Mouse (Mus musculus) common myeloid progenitor, adult 5-6 weeks (primary cell): ENCODE measurements around the gene Gm44503. TPM values are rescaled to one million over a fixed set of nuclear protein-coding genes. Genes with fewer than 3 reads are reported as not detected.
A peak's percentile ranks its signal among the peaks of the same experiment; 100 is the strongest.

ENCODE experiments used
- ATAC-seq: replicated peaks from 2 replicates; pipeline ENCODE4 v1.8.0; 2016; ENCODE audit warnings: low read depth, mild to moderate bottlenecking, moderate TSS enrichment, inconsistent platforms; ENCODE audit not compliant: poor library complexity, severe bottlenecking
- total RNA-seq: library from RNA; stranded (forward); fragments of 200-1000, 187-1606 nt; gene quantifications from 2 replicates; pipeline ENCODE4 v1.2.3, GENCODE M21; 2017

The Gm44503 gene
- total RNA-seq, 1 experiment from 2014 or later: 0.18 TPM

GRCm38 (mm10) chr9:72969874-72970273, 11.2 kb downstream of the Gm44503 start:
- peak; percentile 51 for ATAC-seq

- ATAC-seq: no peak
Measured at GRCm38 (mm10) chr9:72972435-72972834, 13.8 kb downstream of the Gm44503 start.

GRCm38 (mm10) chr9:72972984-72973383, 14.3 kb downstream of the Gm44503 start:
- no peak for ATAC-seq

GRCm38 (mm10) chr9:72974734-72975133, 16.1 kb downstream of the Gm44503 start:
- ATAC-seq: peak; percentile 60; the same call in 1 of the 2 replicates

GRCm38 (mm10) chr9:72975242-72975641, 16.6 kb downstream of the Gm44503 start:
- ATAC-seq: no peak

- ATAC-seq: no peak
Measured at GRCm38 (mm10) chr9:72983066-72983465, 24.4 kb downstream of the Gm44503 start.

- peak; percentile 99 for ATAC-seq
Measured at GRCm38 (mm10) chr9:72985250-72986220, 26.9 kb downstream of the Gm44503 start, which contains the start of the genes Ccpg1os and Ccpg1. Gene Ccpg1os (minus strand): TSS chr9:72985382. Gene Ccpg1 (plus strand): TSS chr9:72985429.

- no peak for ATAC-seq
Measured at GRCm38 (mm10) chr9:72987703-72988102, 29.1 kb downstream of the Gm44503 start.

- no peak for ATAC-seq
Measured at GRCm38 (mm10) chr9:72988706-72989105, 30.1 kb downstream of the Gm44503 start.

- 0 out of 2 replicates have a peak, but pooled peaks have one; percentile 25 for ATAC-seq
Measured at GRCm38 (mm10) chr9:72991420-72991819, 32.8 kb downstream of the Gm44503 start.

GRCm38 (mm10) chr9:72992576-72992975, 33.9 kb downstream of the Gm44503 start:
- no peak for ATAC-seq

- no peak for ATAC-seq
Measured at GRCm38 (mm10) chr9:72996167-72996566, 37.5 kb downstream of the Gm44503 start.

GRCm38 (mm10) chr9:72996806-72997205, 38.2 kb downstream of the Gm44503 start:
- no peak for ATAC-seq

GRCm38 (mm10) chr9:73000487-73000886, 41.8 kb downstream of the Gm44503 start:
- no peak for ATAC-seq

GRCm38 (mm10) chr9:73001314-73002011, 42.8 kb downstream of the Gm44503 start:
- no peak for ATAC-seq

GRCm38 (mm10) chr9:73002177-73002576, 43.5 kb downstream of the Gm44503 start:
- no peak for ATAC-seq

GRCm38 (mm10) chr9:73004076-73004475, 45.4 kb downstream of the Gm44503 start:
- no peak for ATAC-seq

GRCm38 (mm10) chr9:73005106-73005505, 46.5 kb downstream of the Gm44503 start:
- ATAC-seq: no peak

GRCm38 (mm10) chr9:73006175-73006574, 47.5 kb downstream of the Gm44503 start:
- ATAC-seq: no peak

- peak; percentile 68 for ATAC-seq
Measured at GRCm38 (mm10) chr9:73008384-73008783, 49.7 kb downstream of the Gm44503 start.

GRCm38 (mm10) chr9:73012629-73013028, 54.0 kb downstream of the Gm44503 start:
- no peak for ATAC-seq
